Mouse (Mus musculus): Measurements from ENCODE around the gene Ttc29. TPM values are rescaled to one million over a fixed set of nuclear protein-coding genes. Genes with fewer than 3 reads are reported as not detected.

Gene Ttc29
- polyA plus RNA-seq (2012; ENCODE audit: low replicate concordance), result not detected in 2 replicates

DNA sequence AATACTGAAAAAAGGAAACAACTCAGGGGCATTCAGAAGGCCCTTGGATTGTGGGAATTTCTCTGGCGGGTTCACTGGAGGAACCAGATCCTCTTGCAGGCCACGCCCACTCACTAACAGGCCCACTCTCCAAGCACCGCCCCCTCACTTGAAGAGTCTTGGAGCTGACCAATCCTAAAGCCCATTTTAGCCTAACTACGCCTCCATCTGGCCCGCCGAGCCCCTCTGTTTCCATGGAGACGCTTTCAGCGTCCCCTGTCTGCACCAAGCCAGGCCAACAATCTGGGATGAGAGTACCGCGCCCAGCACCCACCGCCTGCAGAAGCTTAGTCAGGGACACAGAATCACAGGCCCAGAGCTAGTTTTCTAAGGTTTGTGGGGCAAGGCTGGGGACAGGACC lies at the start of gene Ttc29:
Ttc29 (plus strand) TSS at position 224 of the 400 bp plus-strand sequence.

DNA sequence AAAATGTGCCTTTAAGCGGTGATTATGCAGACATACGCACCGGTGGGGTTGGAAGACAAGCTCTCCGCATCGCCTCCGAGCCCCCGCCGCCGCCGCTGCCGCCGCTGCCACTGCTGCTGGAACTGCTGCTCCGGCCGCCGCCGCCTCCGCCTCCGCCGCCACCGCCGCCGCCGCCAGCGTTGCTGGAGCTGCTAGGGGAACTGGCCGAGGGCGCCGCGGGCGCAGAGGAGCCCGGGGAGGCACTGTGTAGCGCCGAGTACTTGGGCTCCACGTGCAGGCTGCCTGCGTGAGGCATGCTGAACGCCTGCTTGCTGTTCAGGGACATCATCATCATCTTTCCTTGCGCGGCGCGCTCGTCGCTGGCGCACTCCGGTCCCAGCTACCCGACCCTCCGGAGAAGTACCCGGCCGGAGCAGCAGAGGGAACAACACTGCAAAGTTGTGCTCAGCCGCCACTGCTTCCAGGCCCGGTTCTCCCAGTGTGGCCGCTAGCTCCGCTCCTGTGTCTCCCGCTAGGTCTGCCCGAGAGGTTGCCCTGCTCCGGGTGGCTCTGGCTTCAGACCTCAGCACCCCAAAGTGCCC lies 223.1 kb downstream of the Ttc29 start, which contains the start of gene Pou4f2:
Pou4f2 (minus strand) TSS at position 575 of the 581 bp plus-strand sequence.

Other genes starting within 250 kb of the Ttc29 start
- not detected in 2 replicates for gene Pou4f2, start 223.3 kb downstream of the Ttc29 start, polyA plus RNA-seq (2012; ENCODE audit: low replicate concordance)